Mouse (Mus musculus) stomach, embryonic 14.5 days (tissue): ENCODE measurements around the gene Qrich1. TPM values are rescaled to one million over a fixed set of nuclear protein-coding genes. Genes with fewer than 3 reads are reported as not detected.

Experiments used
- ATAC-seq: fragments of 200-750 bp; cut with Nextera tagmentation; 2 replicates; pipeline ENCODE4 v1.8.0; 2017; ENCODE audit warnings: low read depth, moderate TSS enrichment; ENCODE audit not compliant: insufficient number of reproducible peaks, insufficient read depth, low FRiP score
- H3K27ac ChIP-seq: fragments of 300-500 bp; sonication (generic); 2 replicates; pipeline ENCODE4 v1.5.1; 2014; ENCODE audit warnings: mild to moderate bottlenecking, low read length, moderate library complexity, mixed read lengths
- H3K27me3 ChIP-seq: fragments of 300-500 bp; sonication (generic); 2 replicates; pipeline ENCODE4 v1.6.1; 2014; ENCODE audit warnings: low read length, control low read depth, mixed read lengths; ENCODE audit not compliant: control insufficient read depth, insufficient read depth
- H3K36me3 ChIP-seq: fragments of 300-500 bp; sonication (generic); 2 replicates; pipeline ENCODE4 v1.6.1; 2014; ENCODE audit warnings: mild to moderate bottlenecking, control low read depth, low read length, moderate library complexity, mixed read lengths; ENCODE audit not compliant: control insufficient read depth, insufficient read depth
- H3K4me1 ChIP-seq: fragments of 300-500 bp; sonication (generic); 2 replicates; pipeline ENCODE4 v1.6.1; 2014; ENCODE audit warnings: low read length, control low read depth, mixed read lengths; ENCODE audit not compliant: control insufficient read depth, insufficient read depth
- H3K4me2 ChIP-seq: fragments of 300-500 bp; sonication (generic); replicated peaks from 2 replicates; pipeline ENCODE4 v1.6.1; 2014; ENCODE audit warnings: low read depth, low read length, control low read depth
- H3K4me3 ChIP-seq: fragments of 300-500 bp; sonication (generic); 2 replicates; pipeline ENCODE4 v1.5.1; 2014; ENCODE audit warnings: low read depth, low read length, control low read depth
- H3K9ac ChIP-seq: fragments of 300-500 bp; sonication (generic); replicated peaks from 2 replicates; pipeline ENCODE4 v1.6.1; 2014; ENCODE audit warnings: low read depth, mild to moderate bottlenecking, control low read depth, low read length, moderate library complexity, mixed read lengths
- H3K9me3 ChIP-seq: fragments of 300-500 bp; sonication (generic); 2 replicates; pipeline ENCODE4 v1.6.1; 2016; ENCODE audit warnings: low read depth, low read length, control low read depth; ENCODE audit not compliant: control insufficient read depth
- WGBS: fragments of 180-500 bp; shearing (Covaris S2); extraction: QIAGEN DNeasy Blood & Tissue Kit; methylation state at CpG from one replicate; pipeline ENCODE4 v1.1.7; 2014; 5-methylcytosine and 5-hydroxymethylcytosine counted together
- polyA plus RNA-seq: library from polyadenylated mRNA; unstranded; fragments of >200 nt; fragmentation: Nextera tagmentation; extraction: Ambion mirVana; gene quantifications from 2 replicates; pipeline ENCODE4 v1.2.1, GENCODE M21; 2014

The Qrich1 gene
- polyA plus RNA-seq, 1 experiment from 2014 or later: 121 TPM

DNA sequence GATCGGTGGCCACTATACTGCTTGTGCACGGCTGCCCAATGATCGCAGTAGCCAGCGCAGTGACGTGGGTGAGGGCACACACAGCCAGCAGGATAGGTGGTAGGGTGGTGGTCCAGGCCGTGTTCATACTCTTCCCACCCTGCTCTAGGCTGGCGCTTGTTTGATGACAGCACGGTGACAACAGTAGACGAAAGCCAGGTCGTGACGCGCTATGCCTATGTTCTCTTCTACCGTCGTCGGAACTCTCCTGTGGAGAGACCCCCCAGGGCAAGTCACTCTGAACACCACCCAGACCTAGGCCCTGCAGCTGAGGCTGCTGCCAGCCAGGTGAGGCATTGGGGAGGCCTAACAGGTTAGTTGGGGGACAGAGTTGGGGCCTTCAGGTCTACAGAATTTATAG lies 16.7 kb upstream of the Qrich1 start:
- no peak overlapping the region for H3K4me3 ChIP-seq
- H3K36me3 ChIP-seq: peaks cover 77% of the 10 kb centered on the region
- no peaks in the 10 kb centered on the region for H3K9me3 ChIP-seq
- no peak overlapping the region for H3K4me2 ChIP-seq
- 93% methylated on average over 15 of the region's 15 CpGs for WGBS
- H3K27me3 ChIP-seq: no peaks in the 10 kb centered on the region
- H3K27ac ChIP-seq: no peak overlapping the region
- ATAC-seq: no peak
- H3K4me1 ChIP-seq: no peaks in the 10 kb centered on the region
- H3K9ac ChIP-seq: no peak overlapping the region

DNA sequence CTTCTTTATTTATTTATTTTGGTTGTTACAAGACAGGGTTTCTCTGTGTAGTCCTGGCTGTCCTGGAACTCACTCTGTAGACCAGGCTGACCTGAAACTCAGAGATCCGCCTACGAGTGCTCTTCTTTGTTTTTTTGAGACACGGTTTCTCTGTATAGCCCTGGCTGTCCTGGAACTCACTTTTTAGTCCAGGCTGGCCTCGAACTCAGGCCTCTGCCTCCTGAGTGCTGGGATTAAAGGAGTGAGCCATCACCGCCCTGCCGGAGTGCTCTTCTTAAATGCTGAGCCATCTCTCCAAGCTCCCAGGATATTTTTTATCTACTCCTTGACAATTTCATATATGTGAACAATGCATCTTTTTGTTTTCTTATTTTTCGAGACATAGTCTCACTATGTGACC lies 9.7 kb upstream of the Qrich1 start:
- no peak overlapping the region for H3K9ac ChIP-seq
- peaks cover 32% of the 10 kb centered on the region for H3K36me3 ChIP-seq
- no peaks in the 10 kb centered on the region for H3K27me3 ChIP-seq
- no peak for ATAC-seq
- H3K4me3 ChIP-seq: peak overlapping the region; percentile 57; the same call in 1 of the 2 replicates
- no peaks in the 10 kb centered on the region for H3K9me3 ChIP-seq
- H3K4me1 ChIP-seq: peaks cover 8% of the 10 kb centered on the region
- peak overlapping the region; percentile 61; the same call in 1 of the 2 replicates for H3K27ac ChIP-seq
- WGBS: 84% methylated on average over 7 of the region's 7 CpGs
- H3K4me2 ChIP-seq: peak overlapping the region; percentile 87

DNA sequence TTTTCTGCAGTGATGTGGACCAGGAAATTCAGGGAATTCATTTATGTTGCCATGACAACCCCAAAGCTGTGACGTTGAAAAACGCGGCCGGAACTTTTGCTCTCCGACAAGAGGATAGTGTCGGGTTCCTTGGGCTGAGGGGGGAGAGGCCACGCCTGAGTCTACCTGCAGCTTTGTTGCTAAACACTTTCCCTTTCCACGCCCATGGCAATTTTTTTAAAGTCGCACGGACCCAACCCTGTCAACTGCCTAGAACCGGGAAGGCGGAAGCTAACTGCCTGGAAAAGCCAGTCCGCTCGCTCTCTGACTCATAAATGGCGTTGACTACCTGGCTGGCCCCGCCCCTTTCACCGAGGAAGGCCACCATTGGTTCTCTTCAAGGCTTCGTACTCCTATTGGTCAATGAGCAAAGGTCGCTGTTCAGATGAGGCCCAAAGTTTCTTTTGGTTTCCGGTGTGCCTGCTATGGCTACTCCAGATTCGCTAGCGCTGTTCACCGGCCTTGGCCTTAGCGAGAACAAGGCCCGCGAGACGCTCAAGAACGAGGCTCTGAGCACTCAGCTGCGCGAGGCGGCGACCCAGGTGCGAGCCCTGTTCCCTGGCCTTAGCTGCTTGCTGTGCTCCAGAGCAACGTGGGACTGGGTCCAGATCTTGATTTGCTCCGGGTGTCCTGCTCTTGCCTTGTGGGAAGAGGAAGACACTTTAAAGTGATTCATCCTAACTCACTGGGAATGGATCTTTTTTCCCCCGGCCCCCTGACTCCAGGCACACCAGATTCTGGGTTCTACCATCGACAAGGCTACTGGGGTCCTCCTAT lies 8.8 kb upstream of the Qrich1 start, which contains the start of gene Qars:
TSS of gene Qars (plus strand) at position 88 of the 816 bp plus-strand sequence.
- no peaks in the 10 kb centered on the region for H3K27me3 ChIP-seq
- peak within 1 kb of the TSS; percentile 81 for H3K9ac ChIP-seq
- H3K4me1 ChIP-seq: peaks cover 8% of the 10 kb centered on the region
- no peaks in the 10 kb centered on the region for H3K9me3 ChIP-seq
- ATAC-seq: peak; percentile 96
- peak within 1 kb of the TSS; percentile 87 for H3K4me2 ChIP-seq
- H3K36me3 ChIP-seq: peaks cover 34% of the 10 kb centered on the region
- under 1% methylated on average over 37 of the region's 37 CpGs for WGBS
- H3K4me3 ChIP-seq: peak within 1 kb of the TSS; percentile 57
- peak within 1 kb of the TSS; percentile 61 for H3K27ac ChIP-seq

DNA sequence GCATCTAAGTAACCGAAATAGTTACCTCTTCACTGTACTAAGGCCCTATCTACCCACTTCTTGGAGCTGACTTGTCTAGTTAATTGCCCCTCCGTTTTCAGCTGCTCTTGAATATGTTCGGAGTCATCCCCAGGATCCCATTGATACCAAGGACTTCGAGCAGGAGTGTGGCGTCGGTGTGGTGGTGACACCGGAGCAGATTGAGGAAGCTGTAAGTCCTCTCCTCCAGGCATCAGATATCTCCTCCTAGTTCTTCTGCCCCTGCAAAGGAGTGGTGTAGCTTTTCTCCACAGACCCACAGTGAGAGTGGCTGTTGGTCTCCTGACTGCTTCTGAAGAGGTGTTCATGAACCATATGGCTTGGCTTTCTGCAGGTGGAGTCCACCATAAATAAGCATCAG lies 7.8 kb upstream of the Qrich1 start:
- H3K27me3 ChIP-seq: no peaks in the 10 kb centered on the region
- peaks cover 8% of the 10 kb centered on the region for H3K4me1 ChIP-seq
- WGBS: 84% methylated on average over 7 of the region's 7 CpGs
- H3K9ac ChIP-seq: peak overlapping the region; percentile 81
- peak overlapping the region; percentile 87 for H3K4me2 ChIP-seq
- H3K4me3 ChIP-seq: peak overlapping the region; percentile 57
- peaks cover 43% of the 10 kb centered on the region for H3K36me3 ChIP-seq
- ATAC-seq: no peak
- H3K9me3 ChIP-seq: no peaks in the 10 kb centered on the region
- no peak overlapping the region for H3K27ac ChIP-seq

DNA sequence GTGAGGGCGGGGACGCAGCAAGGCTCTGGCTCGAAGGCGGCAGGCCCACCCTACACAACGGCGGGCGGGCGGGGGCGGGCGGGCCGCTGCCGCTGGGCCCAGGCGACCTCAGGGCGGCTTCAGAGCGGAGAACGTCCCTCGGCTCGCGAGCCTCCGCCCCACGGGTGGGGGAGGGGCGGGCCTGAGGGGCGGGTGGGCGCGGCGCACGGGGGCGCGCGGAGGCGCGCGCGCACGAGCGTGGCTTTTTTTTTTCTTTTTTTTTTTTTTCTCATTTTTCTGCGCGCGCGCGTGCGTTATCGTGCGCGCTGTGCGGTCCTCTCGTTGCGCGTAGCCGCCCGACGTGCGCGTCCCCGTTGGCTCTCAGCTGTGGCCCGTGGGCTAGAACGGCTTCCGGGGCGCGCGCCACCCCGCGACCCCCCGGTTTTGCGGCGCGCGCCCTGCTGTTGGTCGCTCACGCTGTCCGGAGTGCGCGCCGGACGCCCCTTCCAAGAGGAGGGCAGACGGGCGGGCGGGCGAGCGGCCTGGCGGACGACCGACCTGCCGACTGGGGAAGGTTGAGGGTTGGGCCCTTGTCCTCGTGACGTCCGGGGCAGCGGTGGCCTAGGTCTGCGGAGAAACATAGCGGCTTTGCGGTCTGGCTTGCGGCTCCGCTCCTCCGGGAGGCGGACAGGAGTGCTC lies 786 bp downstream of the Qrich1 start:
- Histone ChIP-seq H3K9ac (peak overlapping the region; percentile 95), H3K27me3 (no peaks in the 10 kb centered on the region), H3K4me3 (peak overlapping the region; percentile 72), H3K9me3 (no peaks in the 10 kb centered on the region), H3K4me1 (peaks cover 11% of the 10 kb centered on the region), H3K27ac (peak overlapping the region; percentile 99), H3K4me2 (peak overlapping the region; percentile 75), H3K36me3 (peaks cover 42% of the 10 kb centered on the region)
- under 1% methylated on average over 77 of the region's 95 CpGs for WGBS
- ATAC-seq: peak; percentile 74

DNA sequence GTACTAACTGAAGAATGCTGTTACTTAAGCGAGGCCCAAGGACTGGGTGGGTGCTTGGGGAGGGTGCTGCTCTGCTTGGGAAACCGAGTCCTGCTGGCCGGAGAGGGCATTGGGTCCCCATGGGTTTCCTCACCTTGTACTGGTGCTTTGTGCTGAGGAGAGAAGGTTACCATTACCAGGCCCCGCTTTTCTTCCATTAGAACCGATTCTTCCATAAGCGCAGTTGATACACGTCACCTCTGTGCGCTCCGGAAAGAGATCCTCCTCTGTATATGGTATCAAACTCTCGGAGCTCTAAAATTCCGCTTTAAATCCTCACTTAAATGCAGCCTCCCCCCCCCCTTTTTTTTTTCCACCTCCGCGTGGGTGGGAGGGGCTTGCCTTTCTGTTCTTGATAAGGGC lies 1.3 kb downstream of the Qrich1 start:
- peak overlapping the region; percentile 72 for H3K4me3 ChIP-seq
- 0% methylated on average over 13 of the region's 13 CpGs for WGBS
- no peaks in the 10 kb centered on the region for H3K9me3 ChIP-seq
- no peaks in the 10 kb centered on the region for H3K27me3 ChIP-seq
- peak overlapping the region; percentile 95 for H3K9ac ChIP-seq
- peak overlapping the region; percentile 99 for H3K27ac ChIP-seq
- peaks cover 11% of the 10 kb centered on the region for H3K4me1 ChIP-seq
- H3K4me2 ChIP-seq: peak overlapping the region; percentile 75
- H3K36me3 ChIP-seq: peaks cover 37% of the 10 kb centered on the region
- ATAC-seq: no peak

DNA sequence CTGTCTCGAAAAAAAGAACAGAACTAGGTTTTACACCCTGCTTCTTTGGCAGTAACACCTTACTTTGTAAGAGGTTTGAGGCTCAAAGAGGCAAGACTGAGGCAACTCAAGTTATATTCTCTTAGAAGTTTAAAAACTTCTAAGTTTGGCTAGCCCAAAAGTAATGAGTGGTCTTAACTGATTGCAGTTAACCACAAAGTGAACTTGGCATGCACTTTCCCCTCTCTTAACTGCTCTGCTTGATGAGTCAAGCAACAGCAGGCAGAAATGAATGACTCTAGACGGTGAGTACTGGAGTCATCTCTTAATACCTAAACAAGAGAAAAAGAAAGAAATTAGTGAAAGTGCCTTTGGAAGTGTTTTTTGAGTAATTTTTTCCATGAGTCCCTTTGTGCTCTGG lies 5.0 kb downstream of the Qrich1 start:
- no peaks in the 10 kb centered on the region for H3K27me3 ChIP-seq
- H3K9ac ChIP-seq: no peak overlapping the region
- no peak for ATAC-seq
- peaks cover 15% of the 10 kb centered on the region; the same call in 1 of the 2 replicates for H3K36me3 ChIP-seq
- H3K9me3 ChIP-seq: no peaks in the 10 kb centered on the region
- no peak overlapping the region for H3K27ac ChIP-seq
- H3K4me3 ChIP-seq: no peak overlapping the region
- peaks cover 8% of the 10 kb centered on the region for H3K4me1 ChIP-seq
- WGBS: 83% methylated on average over 2 of the region's 2 CpGs
- H3K4me2 ChIP-seq: no peak overlapping the region

DNA sequence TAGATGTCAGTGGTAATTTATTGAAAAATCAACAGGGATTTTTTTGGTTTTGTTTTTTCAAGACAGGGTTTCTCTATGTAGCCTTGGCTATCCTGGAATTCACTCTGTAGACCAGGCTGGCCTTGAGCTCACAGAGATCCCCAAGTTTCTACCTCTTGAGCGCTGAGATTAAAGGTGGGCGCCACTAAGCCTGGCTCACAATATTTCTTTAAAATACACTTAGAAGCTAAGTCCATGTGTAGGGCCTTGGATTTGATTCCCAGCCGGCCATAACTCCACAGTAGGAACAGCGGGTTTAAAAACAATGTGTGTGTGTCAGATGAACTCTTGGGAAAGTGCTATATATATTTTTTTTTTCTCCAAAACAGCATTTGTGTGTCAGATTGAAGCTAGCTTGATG lies 6.7 kb downstream of the Qrich1 start:
- 95% methylated on average over 4 of the region's 4 CpGs for WGBS
- H3K4me2 ChIP-seq: no peak overlapping the region
- no peaks in the 10 kb centered on the region for H3K27me3 ChIP-seq
- H3K4me1 ChIP-seq: peaks cover 8% of the 10 kb centered on the region
- H3K9ac ChIP-seq: no peak overlapping the region
- peaks cover 15% of the 10 kb centered on the region; the same call in 1 of the 2 replicates for H3K36me3 ChIP-seq
- no peak overlapping the region for H3K4me3 ChIP-seq
- no peak overlapping the region for H3K27ac ChIP-seq
- ATAC-seq: no peak
- no peaks in the 10 kb centered on the region for H3K9me3 ChIP-seq
